Mouse (Mus musculus) kidney, embryonic 16.5 days (tissue): ENCODE measurements around the gene Kctd8. TPM values are rescaled to one million over a fixed set of nuclear protein-coding genes. Genes with fewer than 3 reads are reported as not detected.
A peak's percentile ranks its signal among the peaks of the same experiment; 100 is the strongest.

Experiments
- ATAC-seq: fragments of 200-750 bp; cut with Nextera tagmentation; 2 replicates; pipeline ENCODE4 v1.8.0; 2017; ENCODE audit warnings: moderate TSS enrichment; ENCODE audit not compliant: low FRiP score, low TSS enrichment
- H3K27ac ChIP-seq: fragments of 300-500 bp; sonication (generic); 2 replicates; pipeline ENCODE4 v1.5.1; 2014; ENCODE audit warnings: low read length
- H3K27me3 ChIP-seq: fragments of 300-500 bp; sonication (generic); 2 replicates; pipeline ENCODE4 v1.6.1; 2014; ENCODE audit warnings: low read length, control low read depth, mixed read lengths; ENCODE audit not compliant: insufficient read depth
- H3K36me3 ChIP-seq: fragments of 300-500 bp; sonication (generic); 2 replicates; pipeline ENCODE4 v1.6.1; 2014; ENCODE audit warnings: low read length, control low read depth, mixed read lengths; ENCODE audit not compliant: insufficient read depth
- H3K4me1 ChIP-seq: fragments of 300-500 bp; sonication (generic); 2 replicates; pipeline ENCODE4 v1.6.1; 2014; ENCODE audit warnings: low read length, control low read depth, mixed read lengths; ENCODE audit not compliant: insufficient read depth
- H3K4me2 ChIP-seq: fragments of 300-500 bp; sonication (generic); replicated peaks from 2 replicates; pipeline ENCODE4 v1.6.1; 2014; ENCODE audit warnings: low read depth, low read length
- H3K4me3 ChIP-seq: fragments of 300-500 bp; sonication (generic); 2 replicates; pipeline ENCODE4 v1.5.1; 2014; ENCODE audit warnings: mild to moderate bottlenecking, low read length
- H3K9ac ChIP-seq: fragments of 300-500 bp; sonication (generic); replicated peaks from 2 replicates; pipeline ENCODE4 v1.6.1; 2014; ENCODE audit warnings: low read length
- H3K9me3 ChIP-seq: fragments of 300-500 bp; sonication (generic); 2 replicates; pipeline ENCODE4 v1.6.1; 2016; ENCODE audit warnings: low read length, control low read depth
- WGBS: fragments of 180-500 bp; shearing (Covaris S2); extraction: QIAGEN DNeasy Blood & Tissue Kit; methylation state at CpG from one replicate; pipeline ENCODE4 v1.1.7; 2014; 5-methylcytosine and 5-hydroxymethylcytosine counted together
- polyA plus RNA-seq: library from polyadenylated mRNA; unstranded; fragments of >200 nt; fragmentation: Nextera tagmentation; extraction: Ambion mirVana; gene quantifications from 2 replicates; pipeline ENCODE4 v1.2.1, GENCODE M21; 2015

The Kctd8 gene
- polyA plus RNA-seq: 0.52 and 0.62 TPM in 2 replicates

DNA sequence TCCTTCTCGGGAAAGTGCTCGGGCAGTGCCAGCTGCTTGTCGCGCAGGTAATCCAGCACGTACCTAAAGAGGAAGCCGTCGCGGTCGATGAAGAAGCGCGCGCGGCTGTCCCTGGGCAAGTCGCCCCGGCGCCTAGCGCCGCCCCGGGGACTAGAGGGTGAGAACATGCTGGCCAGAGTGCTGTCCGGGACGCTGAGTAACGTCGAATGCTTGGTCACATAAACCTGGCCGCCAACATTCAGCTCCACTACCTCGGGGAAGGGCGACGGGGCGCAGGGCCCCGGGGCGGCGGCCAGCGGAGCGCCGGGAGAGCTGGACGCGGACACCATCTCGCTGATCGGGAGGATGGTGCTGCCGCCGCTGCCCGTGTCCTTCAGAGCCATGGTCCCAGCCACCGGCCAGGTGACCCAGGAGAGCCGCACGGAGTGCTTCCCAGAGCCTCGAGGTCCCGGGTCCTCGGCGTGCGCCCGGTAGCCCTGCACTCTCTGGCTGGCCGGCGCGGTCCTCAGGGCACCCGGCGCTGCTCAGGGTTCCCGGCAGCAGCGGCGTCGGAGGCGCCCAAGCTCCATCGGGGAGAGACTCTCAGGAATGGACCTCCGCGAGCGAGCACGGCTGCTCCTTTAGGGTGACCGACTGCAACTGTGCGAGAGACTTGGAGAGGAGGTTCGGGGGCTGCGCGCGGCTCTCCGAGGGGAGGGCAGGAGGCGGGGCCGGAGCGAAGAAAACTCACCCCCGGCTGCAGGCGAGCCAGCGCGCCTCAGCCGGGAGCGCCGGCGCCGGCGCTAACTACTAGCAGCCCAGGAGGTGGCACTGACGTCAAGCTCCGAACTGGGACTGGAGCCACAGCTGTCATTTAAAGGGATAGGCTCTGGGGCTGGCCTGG lies at the start of gene Kctd8:
Gene Kctd8, minus strand, starts transcription at position 761 of the 883 bp plus-strand sequence.
- under 1% methylated on average over 84 of the region's 87 CpGs for WGBS
- H3K9me3 ChIP-seq: no peaks in the 10 kb centered on the region
- H3K9ac ChIP-seq: peak within 1 kb of the TSS; percentile 34; the same call in 1 of the 2 replicates
- H3K4me1 ChIP-seq: 0 out of 2 replicates have a peak, but pooled peaks cover 4% of the 10 kb centered on the region
- peaks cover 25% of the 10 kb centered on the region for H3K27me3 ChIP-seq
- H3K4me3 ChIP-seq: peak within 1 kb of the TSS; percentile 58
- H3K36me3 ChIP-seq: no peaks in the 10 kb centered on the region
- ATAC-seq: peak; percentile 96
- H3K27ac ChIP-seq: no peak within 1 kb of the TSS
- peak within 1 kb of the TSS; percentile 70 for H3K4me2 ChIP-seq

DNA sequence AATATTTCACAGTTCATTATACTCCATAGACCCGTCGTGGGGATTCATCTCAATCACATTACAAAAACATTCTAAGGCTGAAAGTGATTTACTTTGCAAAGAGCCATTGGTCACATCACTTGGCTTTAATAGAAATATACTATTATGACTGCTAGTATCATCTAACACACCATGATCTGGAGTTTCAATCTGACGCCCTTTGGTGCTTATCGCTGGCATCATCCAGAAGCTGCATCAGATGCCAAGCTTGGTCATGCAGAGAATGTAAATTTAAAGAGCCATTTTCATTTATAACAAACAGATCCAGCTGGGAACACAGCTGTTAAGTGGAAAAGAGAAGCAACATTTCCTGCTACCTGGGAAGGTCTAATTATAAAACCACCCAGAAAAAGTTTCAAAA lies 37.6 kb upstream of the Kctd8 start:
- H3K4me2 ChIP-seq: no peak overlapping the region
- no peaks in the 10 kb centered on the region for H3K4me1 ChIP-seq
- no peak overlapping the region for H3K4me3 ChIP-seq
- H3K27ac ChIP-seq: no peak overlapping the region
- no peaks in the 10 kb centered on the region for H3K27me3 ChIP-seq
- ATAC-seq: no peak
- no peaks in the 10 kb centered on the region for H3K9me3 ChIP-seq
- 85% methylated on average over 4 of the region's 4 CpGs for WGBS
- no peaks in the 10 kb centered on the region for H3K36me3 ChIP-seq
- H3K9ac ChIP-seq: no peak overlapping the region

DNA sequence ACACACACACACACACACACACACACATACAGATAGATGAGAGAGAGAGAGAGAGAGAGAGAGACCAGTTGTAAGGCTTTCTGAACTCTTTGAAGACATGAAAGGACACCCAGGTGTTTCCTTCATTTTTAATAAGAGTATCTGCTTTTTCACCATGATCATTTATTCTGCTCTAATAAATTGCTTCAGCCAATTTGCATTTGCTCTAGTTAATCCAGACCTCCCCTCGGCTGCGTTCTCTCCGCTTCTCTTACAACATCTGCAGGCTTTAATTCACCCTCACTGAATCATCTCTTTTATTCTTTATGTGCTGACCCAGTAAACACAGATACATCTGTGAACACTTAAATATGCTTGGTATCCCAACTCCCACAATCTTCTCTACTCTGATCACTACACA lies 9.1 kb upstream of the Kctd8 start:
- no peaks in the 10 kb centered on the region for H3K27me3 ChIP-seq
- H3K4me1 ChIP-seq: no peaks in the 10 kb centered on the region
- H3K4me3 ChIP-seq: no peak overlapping the region
- H3K4me2 ChIP-seq: no peak overlapping the region
- WGBS: 79% methylated on average over 3 of the region's 3 CpGs
- no peaks in the 10 kb centered on the region for H3K9me3 ChIP-seq
- no peak overlapping the region for H3K27ac ChIP-seq
- no peak for ATAC-seq
- H3K9ac ChIP-seq: no peak overlapping the region
- no peaks in the 10 kb centered on the region for H3K36me3 ChIP-seq

DNA sequence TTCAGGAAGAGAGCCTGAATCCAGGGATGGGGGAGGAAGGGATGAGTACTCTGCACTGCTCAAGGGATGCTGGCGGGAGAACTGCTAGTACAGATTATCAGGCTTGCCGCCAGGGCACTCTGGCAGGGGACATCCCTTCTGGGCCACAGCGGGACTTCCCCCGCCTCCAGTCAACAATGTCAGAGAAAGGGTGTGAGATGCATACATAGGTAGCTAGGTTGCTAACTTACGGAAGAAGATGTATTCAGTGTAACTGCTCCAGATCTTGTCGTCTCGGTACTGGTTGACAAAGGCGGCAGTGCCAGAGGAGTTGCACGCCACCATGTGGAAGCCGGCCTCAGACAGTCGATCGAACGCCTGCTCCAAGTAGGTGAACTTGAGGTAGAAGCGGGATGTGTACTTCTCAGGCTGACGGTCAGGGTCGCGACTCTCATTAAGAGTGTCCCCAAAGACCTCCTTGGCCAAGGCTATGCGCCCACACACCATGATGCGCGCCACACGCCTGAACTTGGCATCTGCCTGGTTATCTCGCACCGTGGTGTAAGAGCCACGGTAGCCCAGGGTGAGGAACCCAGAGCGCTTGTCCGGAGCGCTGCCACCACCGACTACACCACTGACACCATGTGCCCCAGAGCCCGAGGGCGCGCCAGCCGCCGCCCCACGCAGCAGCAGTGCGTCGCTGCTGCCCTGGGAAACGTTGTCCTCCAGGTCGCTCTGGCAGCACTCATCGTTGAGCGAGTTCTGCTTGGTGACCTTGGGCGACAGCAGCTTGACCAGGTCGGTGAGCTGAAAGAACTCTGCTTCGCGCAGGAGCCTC lies 1.2 kb downstream of the Kctd8 start:
- Histone ChIP-seq H3K27ac (no peak overlapping the region), H3K9me3 (no peaks in the 10 kb centered on the region), H3K27me3 (peaks cover 25% of the 10 kb centered on the region), H3K4me1 (0 out of 2 replicates have a peak, but pooled peaks cover 4% of the 10 kb centered on the region), H3K4me2 (peak overlapping the region; percentile 70), H3K9ac (0 out of 2 replicates have a peak overlapping the region, but pooled peaks have one; percentile 34), H3K36me3 (no peaks in the 10 kb centered on the region), H3K4me3 (peak overlapping the region; percentile 58)
- peak; percentile 40 for ATAC-seq
- under 1% methylated on average over 44 of the region's 44 CpGs for WGBS

DNA sequence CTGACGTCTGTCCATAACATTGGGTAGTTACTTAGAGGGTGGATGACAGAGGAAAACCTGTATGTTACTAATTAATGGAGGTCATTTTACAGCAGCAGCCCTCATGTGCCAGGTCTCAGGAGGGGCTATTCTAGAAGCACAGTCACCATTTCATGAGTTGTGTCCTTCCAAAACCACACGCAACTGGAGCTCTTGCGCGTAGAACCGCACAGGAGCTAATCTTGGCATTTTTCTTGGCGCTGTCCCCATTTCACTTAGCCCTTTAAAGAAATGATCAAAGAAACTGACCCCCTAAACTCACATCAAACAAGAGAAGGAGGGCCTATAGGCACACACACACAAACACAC lies 1.9 kb downstream of the Kctd8 start:
- no peak overlapping the region for H3K4me3 ChIP-seq
- 0 out of 2 replicates have a peak, but pooled peaks cover 4% of the 10 kb centered on the region for H3K4me1 ChIP-seq
- WGBS: 73% methylated on average over 6 of the region's 6 CpGs
- H3K27me3 ChIP-seq: peaks cover 25% of the 10 kb centered on the region
- H3K27ac ChIP-seq: no peak overlapping the region
- H3K36me3 ChIP-seq: no peaks in the 10 kb centered on the region
- H3K4me2 ChIP-seq: no peak overlapping the region
- no peaks in the 10 kb centered on the region for H3K9me3 ChIP-seq
- no peak for ATAC-seq
- no peak overlapping the region for H3K9ac ChIP-seq

DNA sequence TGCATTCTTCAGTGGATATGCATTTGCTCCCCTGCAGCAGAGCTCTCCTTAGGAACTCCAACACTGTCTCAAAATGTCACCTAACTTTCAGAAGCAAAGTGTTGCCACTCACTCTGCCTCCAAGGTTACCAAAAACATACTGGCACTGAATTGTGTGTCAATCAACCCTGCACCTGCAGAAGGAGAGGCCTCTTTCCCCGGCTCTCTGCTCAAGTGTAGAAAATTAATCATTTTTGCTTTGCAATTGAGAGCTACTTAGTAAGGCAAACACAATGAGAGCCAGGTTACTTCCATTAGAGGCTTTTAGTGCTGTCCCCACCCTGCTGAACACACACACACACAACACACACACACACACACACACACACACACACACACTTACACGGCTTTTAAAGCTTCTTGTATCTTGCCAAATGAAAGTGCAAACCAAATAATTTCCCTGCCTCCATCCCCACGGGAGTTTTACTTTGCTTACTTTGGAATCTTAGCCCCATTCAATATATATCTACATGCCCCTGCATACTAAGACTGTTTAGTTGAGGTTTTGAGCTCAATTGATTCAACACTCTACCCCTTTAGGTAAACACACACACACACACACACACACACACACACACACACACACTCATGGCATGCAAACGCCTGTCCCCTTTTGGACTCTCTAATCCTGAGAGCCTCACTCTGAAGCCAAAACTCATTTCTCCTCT lies 2.4 kb downstream of the Kctd8 start:
- Histone ChIP-seq H3K4me3 (no peak overlapping the region), H3K9me3 (no peaks in the 10 kb centered on the region), H3K4me2 (no peak overlapping the region), H3K36me3 (no peaks in the 10 kb centered on the region), H3K9ac (no peak overlapping the region), H3K27ac (no peak overlapping the region), H3K27me3 (peaks cover 25% of the 10 kb centered on the region), H3K4me1 (0 out of 2 replicates have a peak, but pooled peaks cover 4% of the 10 kb centered on the region)
- no peak for ATAC-seq
- 35% methylated on average over 4 of the region's 4 CpGs for WGBS

DNA sequence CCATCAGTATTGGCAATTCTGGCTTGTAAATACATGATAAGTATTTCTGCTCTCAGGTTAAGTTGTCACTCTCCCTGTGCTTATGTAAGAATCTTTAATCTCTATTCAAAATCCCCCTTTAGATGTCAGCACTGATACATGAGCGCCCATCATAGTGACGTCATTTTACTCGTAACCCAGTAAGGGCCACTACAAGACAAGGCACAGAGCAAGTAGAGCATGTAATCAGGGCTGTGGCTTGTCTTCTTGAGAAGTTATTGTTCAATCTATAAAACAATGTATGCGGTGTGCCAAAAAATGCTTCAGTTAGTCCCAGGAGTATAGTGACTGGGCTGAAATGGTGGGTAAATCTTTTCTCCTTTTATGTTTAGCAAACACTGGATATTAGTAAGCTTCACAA lies 13.9 kb downstream of the Kctd8 start:
- H3K27ac ChIP-seq: no peak overlapping the region
- no peaks in the 10 kb centered on the region for H3K9me3 ChIP-seq
- no peaks in the 10 kb centered on the region for H3K36me3 ChIP-seq
- no peak overlapping the region for H3K9ac ChIP-seq
- ATAC-seq: no peak
- H3K27me3 ChIP-seq: no peaks in the 10 kb centered on the region
- no peak overlapping the region for H3K4me2 ChIP-seq
- no peak overlapping the region for H3K4me3 ChIP-seq
- 89% methylated on average over 4 of the region's 4 CpGs for WGBS
- no peaks in the 10 kb centered on the region for H3K4me1 ChIP-seq

DNA sequence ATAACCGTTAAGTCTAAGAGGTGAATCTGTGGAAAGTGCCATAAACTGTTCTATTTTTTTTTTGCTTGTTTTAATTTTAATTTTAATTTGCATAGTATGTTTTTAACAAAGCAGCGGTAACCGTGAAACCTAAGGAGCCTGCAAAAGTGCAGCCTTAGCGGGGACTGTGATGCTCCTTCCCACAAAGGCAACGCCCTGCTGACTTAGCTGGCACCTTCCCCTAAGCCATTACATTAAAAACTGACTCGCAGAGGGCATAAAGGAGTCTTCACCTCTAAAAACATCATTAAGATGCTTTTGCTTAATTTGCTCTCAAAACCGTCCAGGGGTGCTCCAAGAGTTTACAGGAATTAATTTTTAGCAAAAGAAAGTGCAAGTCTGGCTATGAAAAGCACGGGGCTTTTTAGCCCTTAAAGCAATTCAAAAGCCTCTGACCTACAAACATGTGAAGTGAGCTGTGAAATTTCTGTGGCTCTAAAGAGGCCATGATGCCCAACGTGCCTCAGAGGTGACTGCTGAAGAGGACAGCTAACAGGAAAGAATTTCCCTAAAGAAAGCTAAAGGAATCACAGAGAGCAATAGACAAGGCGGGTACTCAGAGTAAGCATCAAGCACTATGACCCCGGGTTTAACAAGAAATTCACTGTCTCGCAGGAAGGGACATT lies 16.8 kb downstream of the Kctd8 start:
- Histone ChIP-seq H3K9ac (no peak overlapping the region), H3K36me3 (no peaks in the 10 kb centered on the region), H3K27ac (no peak overlapping the region), H3K27me3 (no peaks in the 10 kb centered on the region), H3K4me2 (no peak overlapping the region), H3K4me1 (no peaks in the 10 kb centered on the region), H3K9me3 (no peaks in the 10 kb centered on the region), H3K4me3 (no peak overlapping the region)
- ATAC-seq: no peak
- WGBS: 62% methylated on average over 12 of the region's 12 CpGs

DNA sequence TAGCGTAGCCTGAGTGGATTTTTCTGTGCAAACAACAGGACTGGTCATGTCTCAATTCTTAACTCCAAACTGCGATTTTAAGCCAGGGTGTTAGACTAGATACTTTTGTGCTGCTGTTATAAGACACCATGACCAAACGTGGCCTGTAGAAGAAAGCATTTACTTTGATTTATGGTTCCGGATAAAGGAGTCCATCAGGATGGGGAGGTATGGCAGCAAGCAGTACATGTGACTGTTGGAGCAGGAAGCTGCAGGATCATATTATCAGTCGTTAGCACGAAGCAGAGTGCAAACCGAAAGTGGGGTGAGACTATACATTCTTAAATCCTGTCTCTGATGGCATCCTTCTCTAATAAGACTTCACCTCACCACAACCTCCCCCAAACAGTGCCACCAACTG lies 28.9 kb downstream of the Kctd8 start:
- no peak overlapping the region for H3K4me3 ChIP-seq
- no peaks in the 10 kb centered on the region for H3K27me3 ChIP-seq
- WGBS: 42% methylated on average over 7 of the region's 7 CpGs
- no peak overlapping the region for H3K9ac ChIP-seq
- H3K27ac ChIP-seq: no peak overlapping the region
- no peaks in the 10 kb centered on the region for H3K9me3 ChIP-seq
- H3K36me3 ChIP-seq: no peaks in the 10 kb centered on the region
- H3K4me1 ChIP-seq: no peaks in the 10 kb centered on the region
- no peak overlapping the region for H3K4me2 ChIP-seq
- peak; percentile 75; the same call in 1 of the 2 replicates for ATAC-seq
